Mouse (Mus musculus) spleen, embryonic (tissue): ENCODE results near the gene Tab1.

Source experiments
- CTCF ChIA-PET: fragments of 350-600 bp; sonication (Branson Sonifier 250); formaldehyde crosslinking; loops from one replicate; lab custom pipeline; 2022; lab: Charles Lee

The Tab1 gene

DNA sequence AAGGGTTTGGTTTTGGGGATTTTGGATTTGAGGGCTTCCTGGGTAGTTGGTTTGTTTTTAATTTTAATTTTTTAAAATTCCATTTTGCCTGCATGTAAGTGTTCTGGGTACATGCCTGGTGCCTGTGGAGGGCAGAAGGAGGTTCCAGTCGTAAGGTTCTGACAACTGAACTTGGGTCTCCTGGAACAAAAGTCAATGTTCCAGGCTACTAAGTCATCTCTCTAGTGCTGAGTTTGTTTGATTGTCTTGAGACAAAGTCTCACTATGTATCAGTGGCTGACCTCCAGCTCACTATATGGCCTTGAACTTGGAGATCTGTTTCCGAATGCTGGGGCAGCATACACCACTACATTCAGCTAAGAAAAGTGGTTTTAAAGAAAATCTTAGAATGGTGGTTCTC lies 2.6 kb downstream of the Tab1 start:
- CTCF ChIA-PET = no interaction called here

DNA sequence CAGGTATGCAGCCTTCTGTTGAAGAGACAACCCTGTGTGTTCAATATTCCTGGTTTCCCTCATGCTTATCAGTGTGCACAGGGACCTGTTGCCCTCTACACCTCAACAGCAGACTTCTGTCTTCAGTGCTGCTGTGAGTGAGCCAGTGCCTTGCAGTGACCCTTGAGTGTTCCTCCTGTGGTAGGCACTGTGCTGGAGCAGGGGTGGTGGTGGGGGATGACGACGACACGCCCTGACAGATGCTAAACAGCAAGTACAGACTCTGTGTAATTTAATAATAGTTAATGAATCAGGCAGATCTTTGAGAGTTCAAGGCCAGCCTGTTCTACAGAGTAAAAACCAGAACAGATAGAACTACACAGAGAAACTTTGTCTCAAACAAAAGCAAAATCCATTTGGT lies 3.7 kb downstream of the Tab1 start:
- CTCF ChIA-PET = no interaction called here

GRCm38 (mm10) chr15:80137945-80138791 lies 5.2 kb downstream of the Tab1 start:
- CTCF ChIA-PET = interaction anchor here (0.7 kb wide), 1 partner anchor 764 kb away, joined by 3 read pairs; no protein-coding TSS in a partner anchor

GRCm38 (mm10) chr15:80140302-80140701 lies 7.4 kb downstream of the Tab1 start:
- CTCF ChIA-PET = no interaction called here

- CTCF ChIA-PET = no interaction called here
Measured at GRCm38 (mm10) chr15:80140878-80141277, 8.0 kb downstream of the Tab1 start.

DNA sequence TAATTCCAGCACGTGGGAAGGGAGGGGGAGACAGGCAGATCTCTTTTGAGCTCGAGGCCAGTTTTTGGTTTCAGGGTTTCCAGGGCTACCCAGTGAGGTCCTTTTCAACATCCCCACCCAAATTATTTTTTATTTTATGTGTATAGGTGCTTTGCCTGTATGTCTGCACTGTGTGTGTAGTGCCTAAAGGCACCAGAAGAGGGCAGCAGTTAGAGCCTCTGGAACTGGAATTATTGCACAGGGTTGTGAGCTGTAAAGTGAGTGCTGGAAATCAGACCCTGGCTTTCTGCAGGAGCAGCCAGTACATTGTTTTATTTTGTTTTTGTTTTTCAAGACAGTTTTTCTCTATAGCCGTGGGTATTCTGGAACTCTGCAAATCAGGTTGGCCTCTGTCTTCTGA lies 9.2 kb downstream of the Tab1 start:
- CTCF ChIA-PET = no interaction called here

DNA sequence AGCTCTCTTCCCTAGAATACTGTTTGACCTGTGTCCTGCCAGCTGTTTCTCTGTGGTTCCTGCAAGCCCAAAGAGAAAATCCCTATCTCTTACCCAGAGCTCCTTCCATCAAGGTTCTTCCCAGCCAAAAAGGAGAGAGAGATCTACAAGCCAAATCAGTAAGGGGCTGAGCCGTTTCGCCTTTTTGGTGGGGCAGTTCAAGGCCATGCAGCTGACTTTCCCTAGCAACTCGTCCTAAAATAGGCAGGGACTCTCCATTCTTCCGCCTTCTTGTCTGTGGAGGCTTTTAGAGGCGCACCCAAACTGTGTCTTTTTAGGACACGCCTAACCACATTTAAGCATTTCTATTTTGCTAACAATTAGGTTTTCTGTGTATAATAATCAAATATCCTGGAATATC lies 10.8 kb downstream of the Tab1 start:
- CTCF ChIA-PET = no interaction called here

DNA sequence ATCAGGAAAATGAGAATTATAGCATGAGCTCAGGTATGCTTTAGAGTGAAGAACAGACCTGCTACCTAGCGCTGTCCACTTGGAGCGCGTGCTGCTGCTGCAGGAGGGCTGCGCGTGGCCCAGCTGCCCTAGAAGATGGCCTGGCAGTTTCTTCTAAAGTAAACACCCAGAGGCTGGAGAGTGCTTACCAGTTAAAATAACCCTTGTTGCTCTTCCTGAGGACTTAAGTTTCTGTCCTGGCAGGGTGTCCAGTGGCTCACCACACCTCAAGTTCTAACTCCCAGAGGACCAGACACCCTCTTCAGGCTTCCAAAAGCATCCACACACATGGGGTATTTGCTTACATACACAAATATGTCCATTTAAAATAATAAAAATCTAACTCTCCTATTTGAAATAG lies 12.5 kb downstream of the Tab1 start:
- CTCF ChIA-PET = no interaction called here

DNA sequence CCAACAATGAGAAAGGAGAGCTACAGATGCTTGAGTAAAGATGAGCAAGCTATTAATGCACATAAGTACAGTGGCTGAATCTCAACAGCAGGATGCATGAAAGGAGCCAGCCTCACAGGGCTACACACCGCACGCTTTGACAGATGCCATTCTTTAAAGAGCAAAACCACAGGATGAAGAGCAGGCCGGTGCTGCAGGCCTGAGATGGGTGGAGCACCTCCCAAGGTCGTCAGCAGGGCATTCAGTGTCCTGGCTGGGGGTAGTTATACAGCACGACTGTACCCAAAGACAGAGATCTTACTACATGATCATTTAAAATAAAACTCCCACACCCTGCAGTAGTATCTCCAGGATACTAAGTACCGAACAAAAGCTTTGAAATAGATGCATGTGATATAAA lies 13.2 kb downstream of the Tab1 start:
- CTCF ChIA-PET = no interaction called here

GRCm38 (mm10) chr15:80147090-80147489 lies 14.2 kb downstream of the Tab1 start:
- CTCF ChIA-PET = no interaction called here

- CTCF ChIA-PET = no interaction called here
Measured at GRCm38 (mm10) chr15:80147511-80147910, 14.6 kb downstream of the Tab1 start.

DNA sequence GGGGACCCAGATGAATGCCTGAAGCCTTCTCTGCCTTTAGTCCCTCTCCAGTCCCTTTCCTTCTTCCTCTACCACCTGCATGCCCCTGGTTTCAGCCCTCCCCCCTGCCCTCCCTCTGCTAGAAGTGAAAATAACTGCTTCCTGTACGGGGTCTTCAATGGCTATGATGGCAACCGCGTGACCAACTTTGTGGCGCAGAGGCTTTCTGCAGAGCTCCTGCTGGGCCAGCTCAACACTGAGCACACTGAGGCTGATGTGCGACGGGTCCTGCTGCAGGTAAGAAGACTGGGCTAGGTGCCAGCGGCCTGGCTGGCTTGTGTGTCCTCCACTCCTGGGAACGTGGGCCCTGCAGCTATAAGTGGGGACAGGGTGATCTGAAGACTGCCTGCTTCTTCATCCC lies 15.6 kb downstream of the Tab1 start:
- CTCF ChIA-PET = interaction anchor here (0.7 kb wide), 1 partner anchor 67 kb away, joined by 4 read pairs; no protein-coding TSS in a partner anchor

DNA sequence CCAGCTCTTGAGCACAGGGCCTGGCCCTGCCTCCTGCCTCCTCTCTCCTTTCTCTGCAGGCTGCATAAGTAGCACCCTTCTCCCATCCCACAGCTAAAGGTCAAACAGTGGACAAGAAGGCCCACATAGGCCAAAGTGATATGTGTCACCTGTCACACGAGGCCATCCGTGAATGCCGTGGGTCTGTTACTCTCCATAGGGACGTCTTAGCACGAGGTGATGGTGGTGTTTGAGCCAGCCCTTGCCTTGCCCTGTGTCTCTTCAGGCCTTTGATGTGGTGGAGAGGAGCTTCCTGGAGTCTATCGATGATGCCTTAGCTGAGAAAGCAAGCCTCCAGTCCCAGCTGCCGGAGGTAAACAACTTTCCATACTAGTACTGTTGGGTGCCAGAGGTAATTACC lies 16.6 kb downstream of the Tab1 start:
- CTCF ChIA-PET = no interaction called here

DNA sequence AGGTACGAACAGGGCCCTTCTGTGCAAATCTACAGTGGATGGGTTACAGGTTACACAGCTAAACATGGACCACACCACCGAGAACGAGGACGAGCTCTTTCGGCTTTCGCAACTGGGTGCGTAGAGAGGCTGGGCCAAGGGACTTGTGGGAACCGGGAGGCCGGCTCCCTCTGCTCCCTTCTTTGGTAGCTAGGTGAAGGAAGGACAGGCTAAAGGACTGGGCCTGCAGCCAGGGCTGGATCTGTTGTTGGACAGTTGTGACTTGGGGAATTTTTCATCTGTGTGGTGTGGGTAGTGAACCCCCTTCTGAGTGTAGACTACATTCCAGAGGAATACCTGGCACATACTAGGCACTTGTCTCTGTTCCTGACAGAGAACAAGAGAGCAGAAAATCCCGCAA lies 19.7 kb downstream of the Tab1 start:
- CTCF ChIA-PET = interaction anchor here (0.6 to 0.8 kb wide), 2 partner anchors 22 to 32 kb away, joined by 3 to 5 read pairs; no protein-coding TSS in a partner anchor

- CTCF ChIA-PET = no interaction called here
Measured at GRCm38 (mm10) chr15:80153757-80154156, 20.8 kb downstream of the Tab1 start.

GRCm38 (mm10) chr15:80155707-80156106 lies 22.8 kb downstream of the Tab1 start:
- CTCF ChIA-PET = no interaction called here

DNA sequence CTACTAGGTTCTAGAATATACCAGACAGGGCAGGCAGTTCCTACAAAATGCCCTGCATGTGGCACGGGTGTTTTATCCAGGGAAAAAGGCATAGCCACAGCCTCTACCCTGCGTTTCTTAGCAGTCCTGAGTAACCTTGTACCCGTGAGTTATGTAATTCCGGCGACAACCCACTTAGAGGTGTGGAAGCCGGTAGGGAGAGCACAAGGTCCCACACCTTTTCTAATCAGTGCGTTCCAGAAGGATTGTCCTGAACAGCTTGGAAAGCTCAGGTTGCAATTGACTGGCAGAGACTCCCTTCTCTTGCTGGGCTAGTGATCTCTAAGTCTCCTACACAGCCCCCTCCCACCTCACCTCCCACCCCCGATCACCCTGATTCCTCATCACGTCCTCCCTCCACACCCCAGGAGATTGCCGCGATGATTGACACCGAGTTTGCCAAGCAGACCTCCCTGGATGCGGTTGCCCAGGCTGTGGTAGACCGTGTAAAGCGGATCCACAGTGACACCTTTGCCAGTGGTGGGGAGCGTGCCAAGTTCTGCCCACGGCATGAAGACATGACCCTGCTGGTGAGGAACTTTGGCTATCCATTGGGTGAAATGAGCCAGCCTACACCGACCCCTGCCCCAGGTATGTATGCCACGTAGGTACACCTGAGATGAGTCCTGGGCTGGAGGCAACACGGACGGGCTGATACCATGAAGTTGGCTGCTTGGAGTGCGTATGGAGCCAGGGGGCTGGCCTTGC lies 24.4 kb downstream of the Tab1 start:
- CTCF ChIA-PET = no interaction called here

DNA sequence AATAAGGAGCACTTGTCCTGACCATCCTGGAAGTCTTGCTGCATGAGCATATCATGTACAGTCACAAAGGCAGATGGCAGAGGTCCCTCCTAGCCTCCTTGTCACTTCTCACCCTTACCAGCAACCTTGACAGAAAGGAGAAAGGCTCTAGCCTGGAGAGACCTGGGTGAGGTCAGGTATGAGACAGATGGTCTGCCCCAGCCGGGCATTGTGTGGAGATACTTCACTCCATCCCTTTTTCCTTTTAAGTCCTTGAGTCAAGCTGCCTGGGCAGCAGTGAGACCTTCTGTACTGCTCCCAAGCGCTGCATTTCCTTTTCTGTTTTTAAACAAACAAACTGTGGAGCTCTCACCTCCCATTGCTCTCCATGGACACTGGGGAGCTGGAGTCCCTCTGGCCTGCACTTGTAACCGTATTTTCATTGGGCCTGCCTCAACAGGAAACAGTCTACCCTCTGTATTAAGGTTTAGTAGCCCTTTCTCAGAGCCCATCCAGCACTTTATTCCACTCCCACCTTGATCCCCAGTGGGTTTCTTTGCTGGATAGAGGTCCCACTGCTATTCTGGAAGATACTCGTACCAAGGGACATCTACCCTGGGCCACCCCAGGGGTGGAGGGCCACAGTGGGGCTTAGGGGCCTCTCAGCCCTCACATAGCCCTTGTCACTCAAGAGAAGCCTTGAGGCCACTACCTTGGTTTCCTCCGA lies 25.2 kb downstream of the Tab1 start:
- CTCF ChIA-PET = interaction anchor here (0.6 kb wide), 1 partner anchor 606 kb away, joined by 3 read pairs; no protein-coding TSS in a partner anchor

GRCm38 (mm10) chr15:80158707-80159090 lies 25.8 kb downstream of the Tab1 start:
- CTCF ChIA-PET = interaction anchor here (0.6 kb wide), 1 partner anchor 606 kb away, joined by 3 read pairs; no protein-coding TSS in a partner anchor

- CTCF ChIA-PET = no interaction called here
Measured at GRCm38 (mm10) chr15:80159286-80159901, 26.5 kb downstream of the Tab1 start.

GRCm38 (mm10) chr15:80160223-80160622 lies 27.3 kb downstream of the Tab1 start:
- CTCF ChIA-PET = no interaction called here

GRCm38 (mm10) chr15:80160726-80161125 lies 27.8 kb downstream of the Tab1 start:
- CTCF ChIA-PET = no interaction called here
